Mouse (Mus musculus) brain, embryonic 14.5 days (tissue): ENCODE data around the gene Tceal1. TPM values are rescaled to one million over a fixed set of nuclear protein-coding genes. Genes with fewer than 3 reads are reported as not detected.

Experiments used
- DNase-seq: peaks from one replicate; pipeline ENCODE4 v3.0.0-alpha.2; 2011; ENCODE audit warnings: low read depth
- CTCF ChIP-seq: fragments of 200-500 bp; IDR thresholded peaks from 2 replicates; pipeline ENCODE4 v1.5.1; 2012; ENCODE audit warnings: inconsistent platforms, mild to moderate bottlenecking, moderate library complexity, borderline replicate concordance; ENCODE audit not compliant: insufficient read depth, insufficient read length; ENCODE audit errors: extremely low read depth
- POLR2A ChIP-seq: fragments of 200-500 bp; IDR thresholded peaks from 2 replicates; pipeline ENCODE4 v1.6.1; 2012; ENCODE audit warnings: mild to moderate bottlenecking, inconsistent platforms, borderline replicate concordance; ENCODE audit not compliant: poor library complexity, insufficient read depth, insufficient read length, severe bottlenecking; ENCODE audit errors: extremely low read depth
- polyA plus RNA-seq: library from polyadenylated mRNA; depleted of rRNA; stranded (reverse); fragments of >200 nt; gene quantifications from 2 replicates; pipeline ENCODE4 v1.2.3, GENCODE M21; 2012; rRNA removed

Tceal1 gene
- polyA plus RNA-seq, 1 experiment, result 11.8 TPM

GRCm38 (mm10) chrX:136732016-136732415, 24.2 kb downstream of the Tceal1 start:
- no peak for TF ChIP-seq CTCF
- no peak for TF ChIP-seq POLR2A
- no peak for DNase-seq

GRCm38 (mm10) chrX:136740087-136740790, 32.5 kb downstream of the Tceal1 start:
- no peak for TF ChIP-seq CTCF
- TF ChIP-seq POLR2A, result no peak
- peak; percentile 67 for DNase-seq

- peak; percentile 99 for DNase-seq
- no peak for TF ChIP-seq CTCF
- TF ChIP-seq POLR2A, result peak; percentile 64; the same call in 1 of the 2 replicates
Measured at GRCm38 (mm10) chrX:136740791-136741650, 33.2 kb downstream of the Tceal1 start.

- TF ChIP-seq CTCF, result no peak
- TF ChIP-seq POLR2A, result 0 out of 2 replicates have a peak, but pooled peaks have one; percentile 23
- peak; percentile 90 for DNase-seq
Measured at GRCm38 (mm10) chrX:136741651-136742201, 33.9 kb downstream of the Tceal1 start.

- TF ChIP-seq CTCF (no peak), POLR2A (no peak)
- no peak for DNase-seq
Measured at GRCm38 (mm10) chrX:136742241-136742640, 34.5 kb downstream of the Tceal1 start.

DNA sequence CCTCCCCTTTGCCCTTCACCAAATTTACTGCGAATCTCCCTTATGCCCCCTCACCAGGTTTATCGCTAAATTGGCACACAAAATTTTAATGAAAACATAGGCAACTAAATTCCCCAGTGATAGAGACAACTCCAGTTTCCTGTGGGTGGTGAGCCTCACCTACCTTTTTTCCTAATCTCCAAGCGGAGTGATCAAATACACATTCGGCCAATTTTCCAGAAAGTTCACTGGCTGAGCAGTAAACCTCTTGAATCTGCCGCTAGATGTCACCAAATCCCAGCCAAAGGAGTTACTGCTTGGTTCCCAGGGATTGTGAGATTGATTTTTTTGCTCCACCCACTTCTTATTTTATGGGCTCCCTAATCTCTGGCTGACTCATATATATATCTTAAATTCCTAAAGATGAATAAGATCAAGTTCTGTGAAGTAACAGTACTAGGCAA, 34.9 kb downstream of the Tceal1 start:
- DNase-seq, result peak; percentile 87

DNA sequence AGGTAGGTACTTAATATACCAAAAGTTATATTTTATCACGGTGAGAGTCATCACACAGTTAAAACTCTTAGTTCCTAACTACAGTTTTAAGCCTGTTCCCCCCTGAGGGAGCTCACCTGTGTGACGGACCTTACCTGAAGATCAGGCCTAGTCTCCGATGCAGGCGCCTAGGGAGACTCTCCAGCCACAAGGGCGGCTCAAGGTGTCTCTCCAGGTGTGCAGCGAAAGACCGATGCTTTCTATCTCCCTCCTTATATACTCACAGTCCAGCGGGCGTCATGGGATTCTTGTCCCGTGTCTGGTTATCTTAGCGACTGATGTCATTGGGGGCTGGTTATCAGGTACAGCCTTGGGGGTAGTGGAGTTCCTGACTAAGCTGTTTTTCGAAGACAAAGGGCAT, 35.7 kb downstream of the Tceal1 start, which contains the start of gene Morf4l2:
Gene Morf4l2 (minus strand): TSS at position 232 of the 400 bp plus-strand sequence.
- DNase-seq, result no peak
- no peak for TF ChIP-seq POLR2A

More for the DNA sequence above, 34.9 kb downstream of the Tceal1 start:
- no peak for TF ChIP-seq POLR2A
- TF ChIP-seq CTCF, result peak; percentile 62; the same call in 1 of the 2 replicates

GRCm38 (mm10) chrX:136744663-136745062, 36.9 kb downstream of the Tceal1 start:
- DNase-seq, result no peak
- no peak for TF ChIP-seq POLR2A
- TF ChIP-seq CTCF, result no peak

DNA sequence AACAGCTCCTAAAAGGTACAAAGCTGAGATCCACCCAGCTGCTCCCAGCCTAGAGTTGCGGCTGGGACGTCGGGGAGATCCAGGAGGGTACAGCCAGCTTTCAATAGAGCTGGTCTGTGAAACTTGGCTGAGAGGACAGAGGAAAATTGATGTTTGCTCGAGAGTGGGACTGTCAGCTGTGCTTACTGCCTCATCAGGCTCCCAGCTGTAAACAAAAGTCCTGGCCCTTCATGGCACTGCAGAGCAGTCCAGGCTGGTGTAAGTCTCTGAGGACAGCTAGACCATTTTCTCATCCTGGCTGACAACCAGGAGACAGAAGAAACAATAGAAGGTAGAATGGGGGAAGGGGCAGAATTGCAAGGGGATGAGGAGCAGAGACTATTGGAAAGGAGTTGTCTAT, 41.5 kb downstream of the Tceal1 start:
- TF ChIP-seq POLR2A (no peak), CTCF (no peak)

DNA sequence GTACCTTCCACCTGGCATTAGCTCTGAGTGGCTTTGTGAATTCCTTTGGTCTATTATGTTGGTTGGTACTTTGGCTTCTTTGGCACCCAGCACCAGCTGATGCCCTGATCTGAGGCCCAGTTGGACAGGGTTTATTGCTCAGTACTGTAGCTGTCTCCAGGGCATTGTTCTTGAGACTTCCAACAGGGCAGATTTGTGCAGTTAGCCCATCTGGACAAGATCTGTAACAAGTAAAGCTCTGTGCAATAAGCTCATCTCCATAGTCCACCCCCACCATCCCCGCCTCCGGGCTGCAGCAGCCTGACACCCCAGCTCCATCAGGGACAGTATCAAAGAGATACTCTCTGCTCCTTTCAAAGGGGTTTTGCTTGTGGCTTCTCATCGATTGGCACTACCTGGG, 47.7 kb downstream of the Tceal1 start:
- DNase-seq, result no peak
- TF ChIP-seq CTCF (no peak), POLR2A (no peak)

More for the DNA sequence above, 41.5 kb downstream of the Tceal1 start:
- no peak for DNase-seq

Other genes starting within 250 kb of the Tceal1 start
- gene Kir3dl1, start 190.0 kb upstream of the Tceal1 start, polyA plus RNA-seq, result not detected in 2 replicates
- 0.08 and 0.30 TPM in 2 replicates for gene Kir3dl2, start 163.9 kb upstream of the Tceal1 start, polyA plus RNA-seq
- 46.6 and 84.2 TPM in 2 replicates for gene Tceal3, start 117.1 kb upstream of the Tceal1 start, polyA plus RNA-seq
- 369 and 380 TPM in 2 replicates for gene Morf4l2, start 35.7 kb downstream of the Tceal1 start, polyA plus RNA-seq
- 0.04 and 0.05 TPM in 2 replicates for gene Glra4, start 72.2 kb downstream of the Tceal1 start, polyA plus RNA-seq
- gene Plp1, start 114.7 kb downstream of the Tceal1 start, polyA plus RNA-seq, result 17.0 and 17.2 TPM in 2 replicates
- 6.7 and 13.7 TPM in 2 replicates for gene Rab9b, start 160.8 kb downstream of the Tceal1 start, polyA plus RNA-seq
- not detected in 2 replicates for gene H2bfm, start 219.3 kb downstream of the Tceal1 start, polyA plus RNA-seq